Mouse (Mus musculus) embryo, embryonic 9.5 days (tissue): ENCODE measurements around the gene Smyd1.
"Not testable (repeated sequence)": the region's sequence is repeated elsewhere in the genome, so short reads cannot be mapped to it uniquely, and the experiment has no call there.

Experiments
- DNase-seq: peaks from one replicate; pipeline ENCODE4 v3.0.0-alpha.2; 2017; ENCODE audit errors: extremely low spot score

The Smyd1 gene

DNA sequence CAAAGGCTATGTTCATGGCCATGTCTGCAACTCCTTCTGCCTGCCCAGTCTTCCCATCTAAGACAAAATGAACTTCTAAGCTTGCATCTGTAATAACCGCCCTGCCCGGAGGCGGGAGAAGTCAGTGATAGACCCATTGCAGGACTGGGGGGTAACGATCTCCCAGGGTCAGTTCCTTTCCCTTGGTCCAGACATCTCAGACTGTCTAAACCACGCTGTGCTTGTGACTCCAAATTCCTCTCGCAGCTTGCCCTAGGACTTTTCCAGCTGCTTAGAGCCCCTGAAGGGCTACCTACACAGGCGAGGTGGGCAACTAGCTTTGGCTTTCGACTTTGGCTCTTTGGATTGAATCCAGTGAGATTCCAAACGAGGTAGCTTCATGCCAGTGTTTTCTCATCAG, 2.8 kb upstream of the Smyd1 start:
- no peak for DNase-seq

DNA sequence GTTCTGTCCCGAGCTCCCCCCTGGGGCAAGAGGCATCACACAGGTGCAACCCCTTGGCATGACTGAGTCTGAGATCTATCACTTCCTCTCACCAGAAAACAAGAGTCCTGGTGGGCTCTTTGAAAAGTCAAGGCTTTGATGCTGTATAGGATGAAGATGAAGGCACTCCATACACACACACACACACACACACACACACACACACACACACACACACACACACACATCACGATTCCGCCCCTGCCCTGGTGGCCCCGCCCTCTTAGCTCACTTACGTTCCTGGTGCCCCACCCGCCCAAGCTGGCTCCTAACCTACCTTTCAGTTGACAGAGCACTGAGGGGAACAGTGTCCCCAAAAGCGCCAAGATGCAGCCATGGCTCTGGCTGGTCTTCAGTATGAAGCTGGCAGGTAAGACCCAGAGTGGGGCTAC, 473 bp upstream of the Smyd1 start, which contains the start of gene Cd8b1:
TSS of gene Cd8b1 (plus strand) at position 298 of the 431 bp plus-strand sequence.
- DNase-seq = no peak

DNA sequence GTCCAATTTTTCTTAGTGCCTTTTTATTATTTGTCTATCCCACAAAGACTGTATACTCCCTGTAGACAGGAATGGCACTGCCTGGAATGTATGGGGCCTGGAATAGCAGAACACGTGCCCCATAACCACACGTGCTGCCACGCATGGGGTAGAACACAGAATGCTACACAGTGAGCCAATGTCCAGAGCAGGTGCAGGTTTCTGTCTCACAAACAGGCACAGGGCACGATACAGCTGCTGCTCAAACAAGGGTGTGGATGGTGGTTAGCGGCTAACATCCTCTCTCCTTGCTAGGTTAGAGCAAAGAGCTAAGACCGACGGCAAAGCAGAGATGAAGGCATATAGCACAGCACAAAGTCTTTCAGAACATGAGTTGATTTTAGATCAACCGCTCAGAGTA, 14.5 kb downstream of the Smyd1 start:
- no peak for DNase-seq

DNA sequence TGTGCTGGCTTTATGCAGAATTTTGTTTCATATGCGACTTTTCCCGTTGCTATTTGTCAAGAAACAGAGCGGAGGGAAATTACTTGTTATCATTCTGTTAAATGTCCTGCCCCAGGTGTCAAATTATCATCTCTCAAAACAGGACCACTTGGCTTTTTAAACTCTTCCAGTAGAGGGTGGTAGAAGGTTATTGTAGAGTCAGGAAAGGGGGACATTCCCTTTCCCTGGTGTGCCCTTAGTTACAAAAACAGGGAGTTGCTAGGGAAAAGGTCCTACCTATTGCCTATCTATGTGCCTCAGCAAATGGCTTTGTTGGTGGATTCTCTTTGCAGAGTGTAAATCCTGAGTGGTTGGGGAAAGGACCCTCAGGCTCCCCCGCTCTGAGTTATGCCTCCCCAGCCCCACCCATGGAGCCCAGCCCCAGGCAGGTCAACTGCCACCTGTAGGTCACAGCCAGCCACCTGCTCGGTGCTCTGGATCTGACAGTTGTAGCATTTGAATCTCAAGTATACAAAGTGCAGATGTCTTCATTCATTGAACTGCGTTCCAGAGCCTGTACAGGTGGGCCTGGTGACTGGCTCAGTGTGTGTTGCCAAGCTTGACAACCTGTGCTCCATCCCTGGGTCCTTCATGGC, 19.8 kb downstream of the Smyd1 start:
- DNase-seq = no peak

DNA sequence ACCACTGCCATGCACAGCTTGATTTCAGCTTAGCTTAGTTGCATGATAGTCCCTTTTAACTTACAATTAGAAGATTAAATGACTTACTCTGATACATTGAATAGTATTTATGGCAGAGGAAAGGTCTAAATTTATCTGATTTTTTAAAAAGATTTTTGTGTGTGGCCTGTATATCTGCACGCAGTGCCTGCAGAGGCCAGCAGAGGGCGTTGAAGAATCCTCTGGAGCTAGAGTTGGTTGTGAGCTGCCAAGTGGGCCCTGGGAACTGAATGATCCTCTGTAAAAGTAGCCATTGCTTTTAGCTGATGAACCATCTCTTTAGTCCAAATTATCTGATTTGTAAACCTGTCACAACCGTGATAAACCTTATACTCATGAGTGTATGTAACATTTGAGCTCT, 23.3 kb downstream of the Smyd1 start:
- peak; percentile 27 for DNase-seq

DNA sequence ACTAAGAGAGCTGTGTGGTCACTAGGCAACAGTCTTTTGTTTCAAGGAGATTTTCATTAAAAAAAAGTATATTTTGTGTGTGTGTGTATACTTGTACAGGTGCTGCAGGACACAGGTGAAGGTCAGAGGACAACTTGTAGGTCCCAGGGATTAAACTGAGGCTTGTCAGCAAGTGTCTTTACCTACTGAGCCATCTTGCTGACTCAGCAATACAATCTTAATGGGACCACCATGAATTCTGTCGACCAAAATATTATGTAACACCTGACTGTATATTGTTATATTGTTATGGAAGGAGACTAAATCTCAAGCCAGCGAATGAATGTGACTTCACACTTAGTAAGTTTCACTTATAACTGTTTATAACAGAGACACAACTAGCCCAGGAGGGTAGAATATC, 24.0 kb downstream of the Smyd1 start:
- DNase-seq = no peak

DNA sequence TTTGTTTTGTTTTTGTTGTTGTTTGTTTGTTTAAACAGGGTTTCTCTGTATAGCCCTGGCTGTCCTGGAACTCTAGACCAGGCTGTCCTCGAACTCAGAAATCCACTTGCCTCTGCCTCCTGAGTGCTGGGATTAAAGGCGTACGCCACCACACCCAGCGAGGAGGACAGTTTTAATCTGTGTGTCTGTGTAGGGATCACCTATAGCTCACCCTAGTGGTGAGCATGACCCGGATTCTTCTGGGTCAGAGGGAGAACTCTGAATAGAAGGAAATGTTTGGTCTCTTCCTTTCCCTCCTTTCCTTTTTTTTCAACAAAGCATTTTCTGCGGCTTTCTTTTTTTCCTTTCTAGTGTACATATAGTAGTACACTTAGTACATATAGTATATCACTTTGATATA, 26.7 kb downstream of the Smyd1 start:
- DNase-seq = no peak

DNA sequence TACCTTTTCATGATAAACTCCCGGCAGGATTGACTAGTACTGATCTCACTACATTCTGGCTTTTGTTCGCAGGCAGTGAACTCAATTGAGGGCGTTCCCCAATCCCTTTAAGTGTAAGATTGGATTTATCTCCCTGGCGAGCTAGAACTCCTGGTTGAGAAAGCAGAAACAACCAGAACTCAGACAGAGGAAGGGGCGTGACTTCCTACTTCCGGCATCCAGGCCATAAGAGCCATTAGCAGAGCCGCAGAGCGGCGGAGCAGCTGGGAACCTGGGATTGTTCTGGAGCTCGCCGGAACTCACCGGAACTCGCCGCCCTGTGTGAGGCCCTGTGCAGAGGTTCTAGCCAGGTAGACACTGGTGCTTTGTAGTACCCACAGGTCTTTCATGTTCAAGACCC, 28.5 kb downstream of the Smyd1 start:
- DNase-seq = no peak

DNA sequence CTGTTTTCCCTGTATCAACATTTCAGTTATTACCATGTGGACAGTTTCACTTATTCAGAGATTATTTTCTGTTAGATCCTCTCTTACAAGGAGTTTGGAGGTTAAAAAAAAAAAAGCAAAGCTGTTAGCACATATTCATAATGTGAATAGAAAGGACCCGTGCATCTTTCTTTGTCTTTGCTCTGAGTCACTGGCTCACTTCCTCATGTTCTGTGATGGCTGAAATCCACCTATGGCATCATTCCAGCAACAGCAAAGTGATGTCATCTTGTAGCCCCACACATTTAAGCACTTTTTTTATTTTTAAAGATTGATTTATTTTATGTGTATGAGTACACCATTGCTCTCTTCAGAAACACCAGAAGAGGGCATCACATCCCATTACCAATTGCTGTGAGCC, 42.6 kb downstream of the Smyd1 start:
- no peak for DNase-seq

DNA sequence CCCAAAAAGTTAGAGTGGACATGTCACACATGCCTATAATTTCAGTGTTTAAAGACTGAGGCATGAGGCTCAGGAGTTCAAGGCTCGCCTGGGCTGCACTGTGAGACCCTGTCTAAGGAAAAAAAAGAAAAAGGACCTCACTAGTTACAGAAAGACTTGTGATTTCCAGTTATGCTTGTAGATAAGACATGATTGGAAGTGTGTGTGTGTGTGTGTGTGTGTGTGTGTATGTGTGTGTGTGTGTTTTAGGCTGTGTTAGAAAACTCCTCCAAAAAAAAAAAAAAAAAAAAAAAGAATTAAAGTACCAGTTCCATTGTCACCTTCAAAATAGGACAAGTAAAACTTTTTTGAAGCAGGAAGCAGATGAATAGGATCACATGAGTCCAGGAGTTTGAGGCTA, 47.4 kb downstream of the Smyd1 start:
- DNase-seq = no peak

DNA sequence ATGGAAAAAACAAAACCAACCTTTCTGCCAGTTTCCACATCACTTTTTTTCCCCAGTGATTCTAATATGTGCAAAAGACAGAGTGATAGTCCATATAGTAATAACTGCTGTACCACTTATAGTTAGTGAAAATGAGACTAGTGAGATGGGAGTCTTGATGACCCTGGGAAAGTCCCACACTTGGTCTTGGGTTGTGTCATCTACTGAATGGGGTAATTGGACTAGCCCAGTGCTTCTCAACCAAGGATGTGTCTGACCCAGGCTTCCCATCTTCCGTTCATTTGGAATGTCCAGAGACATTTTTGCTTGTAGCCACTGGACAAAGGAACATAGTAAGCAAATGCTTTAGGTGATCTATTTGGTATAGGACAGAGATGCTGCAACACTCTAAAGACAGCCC, 48.3 kb downstream of the Smyd1 start:
- no peak for DNase-seq

DNA sequence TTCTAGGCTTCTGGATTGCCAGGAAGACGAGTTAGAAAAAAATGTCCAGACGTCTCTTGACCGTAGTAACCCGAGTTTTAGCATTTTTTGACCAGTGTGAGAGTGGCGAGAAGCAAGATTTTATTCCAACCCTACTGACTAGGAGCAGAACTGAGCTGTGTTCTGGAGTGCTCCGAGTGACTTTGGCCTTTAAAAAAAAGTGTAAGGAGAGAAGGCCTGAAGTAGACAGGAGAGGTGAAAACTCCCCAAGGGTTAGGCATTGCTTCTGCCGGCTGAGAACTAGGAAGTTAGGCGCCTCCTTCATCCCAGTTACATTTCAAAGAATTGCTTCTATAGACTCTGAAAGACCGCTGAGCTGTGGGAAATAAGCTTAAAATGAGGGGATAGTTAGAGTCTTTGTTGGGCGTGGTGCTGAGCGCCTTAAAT, 49.7 kb downstream of the Smyd1 start:
- peak; percentile 20 for DNase-seq

DNA sequence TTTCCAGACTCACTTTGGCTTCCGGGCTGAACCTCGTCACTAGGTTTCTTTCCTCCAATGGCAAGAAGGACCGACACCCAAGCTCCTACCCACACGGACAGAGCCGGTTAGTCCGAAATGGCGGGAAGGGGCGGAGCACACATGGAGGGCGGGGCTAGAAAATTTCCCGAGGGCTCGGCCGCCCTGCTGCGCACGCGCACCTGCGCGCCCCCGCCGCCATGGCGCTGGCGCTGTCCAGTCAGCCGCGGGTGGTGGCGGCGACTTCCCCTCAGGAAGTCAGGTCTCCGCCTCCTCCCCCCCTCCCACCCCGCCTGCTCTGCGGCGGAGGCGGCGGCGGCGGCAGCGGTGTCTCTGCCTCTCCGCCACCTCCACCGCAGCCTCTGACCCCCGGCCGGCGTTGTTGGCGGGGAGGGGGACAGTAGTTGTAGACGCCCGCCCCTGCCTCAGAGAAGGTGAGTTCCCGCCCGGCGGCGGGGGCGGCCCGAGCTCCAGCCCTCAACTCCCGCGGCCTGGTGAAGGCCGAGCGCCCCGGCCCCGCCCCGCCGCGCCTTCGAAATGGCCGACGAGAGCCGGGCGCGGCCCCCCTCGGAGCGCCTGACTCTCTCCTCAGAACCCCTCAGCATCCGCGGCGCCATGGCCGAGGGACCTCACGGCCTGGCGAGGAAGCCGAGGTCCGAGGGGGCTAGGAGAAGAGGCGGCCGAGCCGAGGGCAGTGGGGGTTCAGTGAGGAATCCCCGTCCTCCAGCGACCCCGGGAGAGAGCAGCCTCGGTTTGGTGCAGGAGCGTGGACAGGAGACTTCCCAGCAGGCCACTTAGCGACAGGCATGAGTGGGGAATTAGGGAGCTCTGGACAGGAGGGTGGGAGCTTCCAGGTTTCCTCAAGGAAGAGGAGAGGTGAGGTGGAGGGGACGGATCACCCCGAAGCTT, 50.4 kb downstream of the Smyd1 start, which contains the start of gene Krcc1:
TSS of gene Krcc1 (plus strand) at position 289 of the 927 bp plus-strand sequence.
- peak; percentile 97 for DNase-seq

DNA sequence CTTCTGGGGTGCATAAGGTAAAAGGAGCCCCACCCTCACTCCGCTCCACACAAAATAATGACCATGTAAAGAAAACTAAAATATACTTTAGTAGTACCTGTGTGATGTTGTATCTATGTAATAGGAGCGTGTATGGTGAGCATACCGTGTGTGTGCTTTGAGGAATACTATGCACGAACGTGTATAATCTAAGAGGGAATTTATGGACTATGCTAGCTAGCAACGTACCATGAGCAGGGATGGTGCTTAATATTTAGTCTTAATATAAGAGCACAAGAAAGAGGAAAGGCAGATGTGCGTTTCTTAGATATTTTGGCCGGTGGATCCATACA, 51.0 kb downstream of the Smyd1 start:
- DNase-seq = no peak

DNA sequence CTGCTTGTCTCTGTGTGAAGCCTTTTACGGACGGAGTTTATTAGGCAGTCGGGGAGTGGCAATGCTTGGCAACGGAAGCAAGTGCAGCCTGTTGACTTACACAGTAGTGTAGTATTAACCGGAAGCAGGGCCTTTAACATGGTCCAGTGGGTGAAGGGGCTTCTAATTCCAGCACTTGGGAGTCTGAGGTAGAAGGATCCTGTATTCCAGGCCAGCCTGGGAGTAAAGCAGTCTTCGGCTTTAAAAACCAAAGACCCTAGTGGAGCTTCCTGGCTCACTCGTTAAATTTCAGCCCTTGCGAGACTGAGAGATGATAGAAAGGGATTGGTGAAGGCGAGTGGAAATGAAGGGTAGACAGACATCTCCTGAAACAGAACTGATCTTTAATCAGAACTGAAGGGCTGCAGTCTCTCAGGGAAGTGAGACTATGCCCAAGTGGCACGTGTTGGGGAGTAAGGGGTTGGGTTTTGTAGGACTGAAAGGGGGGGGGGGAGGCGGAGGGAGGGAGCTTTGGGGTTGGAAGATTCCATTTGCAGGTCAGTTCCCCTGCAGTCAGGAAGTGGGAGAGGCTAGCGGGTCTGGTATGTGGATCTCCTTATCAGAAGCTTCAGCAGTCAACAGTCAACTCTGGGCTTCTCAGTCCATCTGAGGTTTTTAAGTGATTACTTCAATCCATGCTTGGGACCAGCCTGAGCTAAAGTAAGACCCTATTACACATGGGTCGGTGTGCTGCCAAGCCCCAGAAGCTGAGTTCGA, 51.6 kb downstream of the Smyd1 start:
- peak; percentile 76 for DNase-seq

DNA sequence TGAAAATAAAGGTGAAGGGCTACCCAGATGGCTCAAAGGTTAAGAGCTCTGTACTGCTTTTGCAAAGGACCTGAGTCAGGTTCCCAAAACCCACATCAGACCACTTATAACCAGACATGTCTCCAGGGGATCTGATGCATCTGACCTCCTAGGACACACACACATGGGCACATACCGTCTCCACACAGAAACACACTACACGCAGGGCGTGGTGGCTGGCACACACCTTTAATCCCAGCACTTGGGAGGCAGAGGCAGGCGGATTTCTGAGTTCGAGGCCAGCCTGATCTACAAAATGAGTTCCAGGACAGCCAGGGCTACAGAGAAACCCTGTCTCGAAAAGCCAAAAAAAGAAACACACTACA, 52.4 kb downstream of the Smyd1 start:
- DNase-seq = not testable (repeated sequence)

DNA sequence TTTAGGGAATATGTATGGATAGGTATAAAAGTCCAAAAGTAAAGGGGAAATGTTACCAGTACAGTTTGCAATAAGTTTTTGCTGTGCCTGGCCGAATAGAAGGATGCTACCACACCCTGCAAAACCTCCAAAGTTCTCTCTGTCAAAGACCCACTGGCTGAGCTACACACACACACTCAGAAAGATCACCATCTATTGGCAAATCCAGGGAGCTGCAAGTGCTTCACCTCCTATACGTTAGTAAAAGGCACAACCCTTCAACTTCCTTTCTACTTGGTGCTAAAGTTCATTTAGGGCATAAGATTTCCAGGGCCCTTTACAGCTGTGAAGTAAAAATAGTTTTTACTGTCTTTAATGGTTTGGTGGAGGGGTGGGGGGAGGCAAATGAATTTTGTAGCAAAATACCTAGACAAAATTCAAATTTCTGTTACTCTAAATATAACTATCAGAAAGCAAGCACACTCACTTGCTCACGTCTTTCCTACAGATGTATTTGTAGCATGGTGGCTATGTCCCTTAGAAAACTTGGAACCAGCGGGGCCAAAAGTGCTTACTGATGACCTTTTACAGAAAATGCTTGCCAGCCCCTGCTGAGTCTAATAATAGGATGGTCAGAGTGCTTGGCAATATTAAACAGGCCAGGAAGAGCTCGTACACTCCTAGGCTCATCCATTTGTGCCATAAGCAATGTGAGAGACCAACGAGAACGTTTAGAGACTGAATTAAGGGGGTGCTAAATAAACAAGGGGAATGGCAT, 52.9 kb downstream of the Smyd1 start:
- no peak for DNase-seq

DNA sequence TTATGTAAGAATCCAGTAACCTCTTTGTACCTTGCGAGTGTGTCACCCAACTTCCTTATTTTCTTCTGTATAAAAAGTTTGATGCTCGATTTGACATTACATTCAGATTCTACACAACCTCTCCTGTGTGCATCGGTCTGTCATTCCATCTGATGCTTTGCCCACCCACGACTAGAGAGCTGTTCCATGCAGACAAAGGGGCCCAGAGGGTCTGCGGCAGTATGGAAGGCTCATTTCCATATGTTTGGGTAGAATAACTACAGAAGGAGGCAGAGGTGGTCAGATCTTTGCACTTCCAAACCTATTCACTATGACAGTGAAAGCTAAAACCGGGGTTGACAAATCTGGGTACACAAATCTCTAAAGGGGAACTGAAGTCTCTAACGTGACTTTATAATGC, 54.4 kb downstream of the Smyd1 start:
- not testable (repeated sequence) for DNase-seq

DNA sequence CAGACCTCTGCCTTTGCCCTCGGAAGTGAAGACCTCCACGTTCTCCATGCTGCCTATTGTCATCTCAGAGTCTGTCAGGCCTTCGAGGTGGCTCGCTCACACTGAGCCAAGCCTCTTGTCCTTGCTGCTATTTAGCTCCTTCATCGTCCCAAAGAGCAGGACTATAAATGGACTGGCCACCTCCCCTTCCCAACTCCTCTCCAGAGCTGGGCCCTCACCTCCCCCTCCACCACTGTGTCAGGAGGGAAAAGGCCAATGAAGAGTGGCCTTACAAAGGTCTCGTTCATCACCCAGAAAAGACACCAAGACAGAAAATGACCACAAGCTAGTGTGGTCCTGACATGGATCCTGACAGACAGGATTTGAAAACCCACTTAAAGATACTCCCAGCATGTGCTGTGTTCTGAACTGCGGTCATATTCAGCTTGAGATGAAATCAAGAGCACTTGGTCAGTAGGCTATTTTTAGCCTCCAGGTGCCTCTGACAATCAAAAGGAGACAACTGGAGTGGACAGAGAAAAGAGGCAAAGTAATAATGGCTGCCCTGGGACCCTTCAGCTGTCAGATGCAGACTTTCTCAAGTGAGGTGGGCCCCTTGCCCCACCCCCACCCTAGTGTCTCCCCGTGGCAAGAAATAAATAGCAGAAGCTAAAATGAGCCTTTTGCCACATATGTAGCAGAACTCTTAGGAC, 59.7 kb downstream of the Smyd1 start:
- DNase-seq = no peak

DNA sequence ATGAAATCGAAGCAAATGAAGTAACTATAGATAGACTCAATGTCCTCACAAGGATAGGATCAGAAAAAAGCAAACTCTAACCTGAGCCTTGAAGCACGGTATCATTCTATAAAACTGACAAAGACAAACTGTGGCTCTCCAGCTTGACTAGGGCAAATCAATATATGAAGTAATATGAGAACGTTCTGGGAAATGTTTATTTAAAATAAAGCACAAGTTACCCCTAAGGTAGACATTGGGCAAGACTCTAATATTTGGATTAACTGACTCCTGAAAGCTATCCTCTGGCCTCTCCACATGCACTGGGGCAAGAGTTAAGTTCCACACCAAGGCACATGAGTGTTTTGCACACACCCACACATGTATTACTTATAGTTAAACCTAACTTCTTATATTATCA, 61.0 kb downstream of the Smyd1 start:
- no peak for DNase-seq

DNA sequence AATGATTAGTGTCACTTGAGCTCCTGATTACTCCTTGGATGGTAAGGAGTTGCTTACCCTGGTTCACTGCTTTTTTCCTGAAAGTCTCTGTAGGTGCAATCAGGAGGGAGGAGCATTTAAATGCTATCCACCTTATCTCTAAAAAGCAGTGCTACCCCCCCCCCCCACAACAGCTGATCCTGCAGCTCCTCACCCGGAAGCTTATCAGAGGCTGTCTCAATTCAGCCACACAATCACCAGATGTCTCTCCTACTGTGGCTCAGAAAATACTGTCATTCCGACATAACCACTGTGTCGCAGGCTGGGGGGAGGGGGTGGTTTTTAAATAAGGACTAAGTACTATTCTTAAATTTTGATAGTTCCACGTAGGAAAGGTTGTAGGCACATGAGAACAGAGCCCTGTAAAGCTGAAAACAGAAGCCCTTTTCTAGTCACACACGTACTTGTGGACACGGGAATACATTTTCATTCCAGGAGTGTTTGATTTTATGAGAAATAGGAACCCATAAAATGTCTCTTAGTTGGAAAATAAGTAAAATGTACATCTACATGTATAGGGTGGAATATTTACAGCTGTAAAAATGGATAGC, 61.9 kb downstream of the Smyd1 start:
- DNase-seq = no peak
